Comparison of ENCODE assay signal across 8 mouse cellular contexts in the genomic region with DNA sequence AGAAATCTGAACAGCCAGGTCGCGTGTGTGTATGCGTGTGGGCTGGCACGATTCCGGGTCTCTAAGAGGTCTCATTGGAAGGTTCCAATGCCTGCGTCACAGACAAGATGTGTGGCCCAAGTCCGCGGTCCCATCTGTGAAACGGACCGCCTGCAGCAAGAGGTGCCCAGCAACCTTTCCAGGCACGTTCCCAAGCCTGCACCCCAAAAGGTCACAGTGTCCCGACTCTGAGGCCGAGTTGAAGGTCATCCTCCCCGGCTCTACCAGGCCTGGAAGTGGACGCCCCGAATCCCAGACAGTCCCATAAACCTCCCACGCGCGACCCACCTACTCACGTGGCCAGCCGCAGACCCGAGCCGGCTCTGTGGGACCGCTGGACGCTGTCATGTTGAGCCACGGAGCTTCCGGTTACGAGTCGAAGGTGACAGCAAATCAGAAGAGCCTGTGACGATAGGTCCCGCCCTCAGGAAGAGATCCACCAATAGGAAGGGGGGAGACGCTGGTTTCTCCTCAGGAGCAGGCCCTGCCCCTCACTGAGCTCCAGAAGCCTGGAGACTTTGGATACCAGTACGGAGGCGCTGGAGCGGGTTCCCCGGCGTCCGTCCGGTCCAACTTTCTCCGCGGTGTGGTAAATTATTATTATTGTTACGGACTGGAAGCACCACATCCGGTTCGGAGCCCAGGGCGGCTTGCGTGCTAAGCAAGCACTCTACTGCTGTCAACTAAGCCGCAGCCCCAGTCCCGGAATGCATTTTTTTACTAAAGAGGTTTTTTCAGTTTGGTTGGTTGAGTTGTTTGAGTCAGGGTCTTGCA. TPM values are rescaled to one million over a fixed set of nuclear protein-coding genes. Genes with fewer than 3 reads are reported as not detected.
DNase-seq lines count a peak whose midpoint lies in the region; ATAC-seq lines count a peak whose summit lies in the region.

Ecsit (minus strand) TSS at position 417 of the 813 bp plus-strand sequence.

- peak; percentile 98 for ATAC-seq in CD4-positive, CD25-positive, alpha-beta regulatory T cell, adult 4 months
- ATAC-seq in heart, embryonic 14.5 days (ENCODE audit: insufficient number of reproducible peaks, insufficient read depth, low FRiP score, low read depth): peak; percentile 97
- ATAC-seq in liver, embryonic 13.5 days (ENCODE audit: low read depth): peak; percentile 98
- peak; percentile 99 for ATAC-seq in stomach, embryonic 16.5 days (ENCODE audit: insufficient read depth, low FRiP score)

- peak within 1 kb of the TSS; percentile 87 for H3K9ac ChIP-seq in heart, embryonic 14.5 days (ENCODE audit: low read length)
- H3K9ac ChIP-seq in liver, embryonic 13.5 days: peak within 1 kb of the TSS; percentile 82
- peak within 1 kb of the TSS; percentile 83 for H3K9ac ChIP-seq in stomach, embryonic 16.5 days (ENCODE audit: low read length)

- H3K27ac ChIP-seq in heart, embryonic 14.5 days (replicated peaks in 1 of 2; ENCODE audit: control insufficient read depth in 1 of 2, insufficient read depth in 1 of 2, low read depth in 2 of 2, low read length in 2 of 2): peak within 1 kb of the TSS; percentile 73 to 80
- H3K27ac ChIP-seq in liver, embryonic 13.5 days: peak within 1 kb of the TSS; percentile 70
- H3K27ac ChIP-seq in stomach, embryonic 16.5 days (ENCODE audit: low read length): peak within 1 kb of the TSS; percentile 94

- peaks cover 4 to 12% of the 10 kb centered on the region in 2 experiments for H3K4me1 ChIP-seq in heart, embryonic 14.5 days (ENCODE audit: control insufficient read depth in 2 of 2, insufficient read depth in 2 of 2, low read length in 2 of 2)
- peaks cover 36% of the 10 kb centered on the region for H3K4me1 ChIP-seq in liver, embryonic 13.5 days (replicated peaks)
- peaks cover 8% of the 10 kb centered on the region; the same call in 1 of the 2 replicates for H3K4me1 ChIP-seq in stomach, embryonic 16.5 days (ENCODE audit: control insufficient read depth, insufficient read depth, low read length)

- peak; percentile 97 for DNase-seq in c-Kit-negative CD71-positive TER-119-positive erythroid progenitor cells, embryonic 14.5 days (ENCODE audit: low read depth, low spot score)
- DNase-seq in fibroblast of lung, adult 2 months (ENCODE audit: low read depth): peak; percentile 98
- peak; percentile 97 for DNase-seq in kidney, postnatal 14 days
- DNase-seq in liver, embryonic 13.5 days: peak; percentile 94
- peak; percentile 87 for DNase-seq in neural tube, embryonic 10.5 days (ENCODE audit: extremely low spot score, low spot score)

- H3K4me3 ChIP-seq in heart, embryonic 14.5 days (ENCODE audit: control insufficient read depth in 1 of 2, insufficient read depth in 1 of 2, low read depth in 1 of 2, low read length in 2 of 2): peak within 1 kb of the TSS; percentile 80 to 84
- H3K4me3 ChIP-seq in liver, embryonic 13.5 days (replicated peaks): peak within 1 kb of the TSS; percentile 78
- peak within 1 kb of the TSS; percentile 88 for H3K4me3 ChIP-seq in stomach, embryonic 16.5 days (replicated peaks; ENCODE audit: low read length)

- under 1% methylated on average over 48 of the region's 48 CpGs for WGBS in heart, embryonic 14.5 days
- WGBS in liver, embryonic 13.5 days (ENCODE audit: insufficient replicate concordance): under 1% methylated on average over 48 of the region's 48 CpGs
- WGBS in stomach, embryonic 16.5 days: under 1% methylated on average over 48 of the region's 48 CpGs

- peaks cover 11% of the 10 kb centered on the region for H3K36me3 ChIP-seq in heart, embryonic 14.5 days (ENCODE audit: control insufficient read depth, insufficient read depth, low read length)
- peaks cover 16% of the 10 kb centered on the region for H3K36me3 ChIP-seq in liver, embryonic 13.5 days
- H3K36me3 ChIP-seq in stomach, embryonic 16.5 days (ENCODE audit: control insufficient read depth, insufficient read depth, low read length): 0 out of 2 replicates have a peak, but pooled peaks cover 4% of the 10 kb centered on the region

- H3K27me3 ChIP-seq in heart, embryonic 14.5 days (ENCODE audit: control insufficient read depth, insufficient read depth, low read length): no peaks in the 10 kb centered on the region
- no peaks in the 10 kb centered on the region for H3K27me3 ChIP-seq in liver, embryonic 13.5 days
- H3K27me3 ChIP-seq in stomach, embryonic 16.5 days (ENCODE audit: control insufficient read depth, insufficient read depth, low read length): no peaks in the 10 kb centered on the region

- H3K9me3 ChIP-seq in heart, embryonic 14.5 days (ENCODE audit: control insufficient read depth, low read length): no peaks in the 10 kb centered on the region
- H3K9me3 ChIP-seq in liver, embryonic 13.5 days (replicated peaks): no peaks in the 10 kb centered on the region
- no peaks in the 10 kb centered on the region for H3K9me3 ChIP-seq in stomach, embryonic 16.5 days (replicated peaks; ENCODE audit: control insufficient read depth, low read length)

- H3K4me2 ChIP-seq in heart, embryonic 14.5 days (ENCODE audit: low read length): peak within 1 kb of the TSS; percentile 85
- H3K4me2 ChIP-seq in liver, embryonic 13.5 days: peak within 1 kb of the TSS; percentile 82
- peak within 1 kb of the TSS; percentile 75 for H3K4me2 ChIP-seq in stomach, embryonic 16.5 days (ENCODE audit: low read depth, low read length)

RNA-seq across cellular contexts. Expression of gene Ecsit, which starts in this region (rescaled TPM):
- polyA plus RNA-seq in CD4-positive, CD25-positive, alpha-beta regulatory T cell, adult 4 months (2017; shearing (Covaris generic)): 10 to 100 TPM; 35.8 to 55.9 TPM
- 50.5 and 58.1 TPM in 2 replicates for polyA plus RNA-seq in heart, embryonic 14.5 days (2014; fragmentation: Nextera tagmentation; extraction: Ambion mirVana)
- 33.4 and 34.2 TPM in 2 replicates for polyA plus RNA-seq in liver, embryonic 13.5 days (2015; fragmentation: Nextera tagmentation; extraction: Ambion mirVana)
- polyA plus RNA-seq in stomach, embryonic 16.5 days (2015; fragmentation: Nextera tagmentation; extraction: Ambion mirVana): 43.5 and 43.9 TPM in 2 replicates

Comparison
In these comparisons a context has a peak if more than half of its experiments do, and no peak if none do; other contexts are left out.
1. Peak in every context shown above with its lines: DNase-seq, ATAC-seq, H3K4me3 ChIP-seq and H3K27ac ChIP-seq.